Mouse (Mus musculus) spleen, postnatal 0 days (tissue): ENCODE results near the gene Gm10670. TPM values are rescaled to one million over a fixed set of nuclear protein-coding genes. Genes with fewer than 3 reads are reported as not detected.

Source experiments
- polyA plus RNA-seq: library from polyadenylated mRNA; unstranded; fragments of >200 nt; fragmentation: Nextera tagmentation; extraction: Ambion mirVana; gene quantifications from 2 replicates; pipeline ENCODE4 v1.2.1, GENCODE M21; 2015

Gm10670 gene
- not detected in 2 replicates for polyA plus RNA-seq

GRCm38 (mm10) chr7:20474825-20475224, at the start of gene Gm10670:
Gene Gm10670 (minus strand): TSS chr7:20474925.

GRCm38 (mm10) chr7:20510434-20510833, 35.7 kb upstream of the Gm10670 start, which contains the start of gene Vmn1r103:
Gene Vmn1r103 (minus strand): TSS chr7:20510534.

GRCm38 (mm10) chr7:20442493-20442892, 32.2 kb downstream of the Gm10670 start, which contains the start of gene Vmn1r101:
Gene Vmn1r101 (minus strand): TSS chr7:20442593.

Other genes with a start within 250 kb of the Gm10670 start
- not detected in 2 replicates for gene Gm4498, start 241.1 kb downstream of the Gm10670 start, polyA plus RNA-seq
- gene Gm5890, start 212.1 kb downstream of the Gm10670 start, polyA plus RNA-seq: not detected in 2 replicates
- gene Gm4133, start 140.9 kb downstream of the Gm10670 start, polyA plus RNA-seq: not detected in 2 replicates
- not detected in 2 replicates for gene Gm5728, start 99.5 kb downstream of the Gm10670 start, polyA plus RNA-seq
- not detected in 2 replicates for gene Vmn1r100, start 57.0 kb downstream of the Gm10670 start, polyA plus RNA-seq
- gene Vmn1r101, start 32.3 kb downstream of the Gm10670 start, polyA plus RNA-seq: not detected in 2 replicates
- gene Vmn1r103, start 35.6 kb upstream of the Gm10670 start, polyA plus RNA-seq: not detected in 2 replicates
- gene Vmn1r104, start 58.9 kb upstream of the Gm10670 start, polyA plus RNA-seq: not detected in 2 replicates
- not detected in 2 replicates for gene Gm5726, start 70.8 kb upstream of the Gm10670 start, polyA plus RNA-seq
- not detected in 2 replicates for gene Gm4141, start 101.3 kb upstream of the Gm10670 start, polyA plus RNA-seq
- not detected in 2 replicates for gene Gm4513, start 124.1 kb upstream of the Gm10670 start, polyA plus RNA-seq
- not detected in 2 replicates for gene Vmn1r107, start 194.0 kb upstream of the Gm10670 start, polyA plus RNA-seq
- not detected in 2 replicates for gene Vmn1r111, start 228.3 kb upstream of the Gm10670 start, polyA plus RNA-seq